Mouse (Mus musculus) hindbrain, postnatal 0 days (tissue): ENCODE measurements around the gene Vps4b. TPM values are rescaled to one million over a fixed set of nuclear protein-coding genes. Genes with fewer than 3 reads are reported as not detected.
A peak's percentile ranks its signal among the peaks of the same experiment; 100 is the strongest.
"Not testable (repeated sequence)": the region's sequence is repeated elsewhere in the genome, so short reads cannot be mapped to it uniquely, and the experiment has no call there.

ENCODE experiments used
- ATAC-seq: fragments of 200-750 bp; cut with Nextera tagmentation; 2 replicates; pipeline ENCODE4 v1.8.0; 2017; ENCODE audit warnings: mild to moderate bottlenecking, moderate TSS enrichment, moderate library complexity
- DNase-seq: peaks from one replicate; pipeline ENCODE4 v3.0.0-alpha.2; 2015; ENCODE audit warnings: low spot score
- H3K27ac ChIP-seq: fragments of 300-500 bp; sonication (generic); 2 replicates; pipeline ENCODE4 v1.5.1; 2014; ENCODE audit warnings: mild to moderate bottlenecking
- H3K27me3 ChIP-seq: fragments of 300-500 bp; sonication (generic); 2 replicates; pipeline ENCODE4 v1.6.1; 2014; ENCODE audit warnings: low read length, mixed read lengths; ENCODE audit not compliant: insufficient read depth
- H3K36me3 ChIP-seq: fragments of 300-500 bp; sonication (generic); 2 replicates; pipeline ENCODE4 v1.6.1; 2014; ENCODE audit warnings: low read length, mixed read lengths; ENCODE audit not compliant: insufficient read depth
- H3K4me1 ChIP-seq: fragments of 300-500 bp; sonication (generic); 2 replicates; pipeline ENCODE4 v1.6.1; 2014; ENCODE audit warnings: antibody characterized with exemption, low read length, mixed read lengths; ENCODE audit not compliant: insufficient read depth
- H3K4me2 ChIP-seq: fragments of 300-500 bp; sonication (generic); 2 replicates; pipeline ENCODE4 v1.6.1; 2014; ENCODE audit warnings: low read depth, mild to moderate bottlenecking, low read length, moderate library complexity, mixed read lengths
- H3K4me3 ChIP-seq: fragments of 300-500 bp; sonication (generic); 2 replicates; pipeline ENCODE4 v1.5.1; 2014; ENCODE audit warnings: low read length
- H3K9ac ChIP-seq: fragments of 300-500 bp; sonication (generic); replicated peaks from 2 replicates; pipeline ENCODE4 v1.6.1; 2014; ENCODE audit warnings: mild to moderate bottlenecking, low read length, moderate library complexity, mixed read lengths
- H3K9me3 ChIP-seq: fragments of 300-500 bp; sonication (generic); 2 replicates; pipeline ENCODE4 v1.6.1; 2016; ENCODE audit warnings: low read length, mixed read lengths
- CTCF ChIP-seq: IDR thresholded peaks from 2 replicates; pipeline ENCODE4 v1.5.1; 2016; ENCODE audit warnings: antibody characterized with exemption, control low read depth, low read depth
- WGBS: fragments of 180-500 bp; shearing (Covaris S2); extraction: QIAGEN DNeasy Blood & Tissue Kit; methylation state at CpG from one replicate; pipeline ENCODE4 v1.1.7; 2014; 5-methylcytosine and 5-hydroxymethylcytosine counted together
- polyA plus RNA-seq: library from polyadenylated mRNA; unstranded; fragments of >200 nt; fragmentation: Nextera tagmentation; extraction: Ambion mirVana; gene quantifications from 2 replicates; pipeline ENCODE4 v1.2.1, GENCODE M21; 2015
- total RNA-seq: library from RNA; depleted of rRNA; stranded (reverse); fragments of >200 nt; gene quantifications from 2 replicates; pipeline ENCODE4 v1.2.3, GENCODE M21; 2014

The Vps4b gene
- total and polyA plus RNA-seq, 2 experiments from 2014 or later: 13.2 to 20.3 TPM

DNA sequence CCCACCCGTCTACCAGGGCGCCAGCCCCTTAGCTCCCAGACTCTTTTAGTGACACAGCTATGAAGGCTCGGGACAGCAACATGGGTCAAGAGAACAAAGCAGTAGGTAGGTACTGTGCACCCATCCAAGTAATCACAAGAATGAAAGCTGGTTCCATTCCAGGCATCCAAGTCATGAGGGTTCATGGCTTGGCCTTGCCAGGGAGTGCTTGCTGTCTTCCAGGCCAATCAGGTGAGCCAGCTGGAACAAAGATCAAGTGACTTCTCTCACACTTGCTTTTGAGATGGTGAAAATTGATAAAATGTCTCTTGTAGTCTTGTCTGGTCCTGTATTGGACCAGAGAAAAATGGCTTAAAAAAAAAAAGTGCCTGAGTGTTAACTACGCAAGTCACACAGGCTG, 55.8 kb downstream of the Vps4b start:
- H3K27me3 ChIP-seq: no peaks in the 10 kb centered on the region
- H3K4me2 ChIP-seq: no peak overlapping the region
- no peak overlapping the region for H3K9ac ChIP-seq
- H3K36me3 ChIP-seq: peaks cover 6% of the 10 kb centered on the region; the same call in 1 of the 2 replicates
- no peaks in the 10 kb centered on the region for H3K9me3 ChIP-seq
- no peaks in the 10 kb centered on the region for H3K4me1 ChIP-seq
- no peak overlapping the region for H3K27ac ChIP-seq
- no peak for DNase-seq
- H3K4me3 ChIP-seq: no peak overlapping the region
- no peak for ATAC-seq
- TF ChIP-seq CTCF: no peak
- WGBS: 97% methylated on average over 4 of the region's 4 CpGs

DNA sequence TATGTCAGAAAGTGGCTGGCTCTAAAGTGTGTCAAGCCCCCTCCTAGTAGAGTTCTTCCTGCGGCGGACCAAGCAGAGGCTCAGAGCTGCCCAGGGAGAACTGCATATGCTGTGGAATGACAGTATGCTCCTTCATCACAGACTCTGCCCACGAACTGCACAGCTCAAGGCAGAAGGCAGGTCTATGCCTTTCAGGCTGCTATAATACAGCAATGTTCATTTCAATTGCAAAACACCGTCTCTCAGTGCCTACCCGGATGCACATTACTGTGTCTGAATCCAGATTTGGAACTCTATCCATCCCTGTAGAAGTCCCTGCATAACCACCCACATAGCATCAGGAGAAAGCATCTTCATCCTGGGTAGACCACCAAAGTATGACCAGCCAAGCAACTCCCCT, 56.7 kb downstream of the Vps4b start:
- Histone ChIP-seq H3K36me3 (peaks cover 6% of the 10 kb centered on the region; the same call in 1 of the 2 replicates), H3K27me3 (no peaks in the 10 kb centered on the region), H3K9ac (no peak overlapping the region), H3K4me1 (no peaks in the 10 kb centered on the region), H3K9me3 (no peaks in the 10 kb centered on the region), H3K27ac (no peak overlapping the region), H3K4me2 (no peak overlapping the region), H3K4me3 (no peak overlapping the region)
- no peak for ATAC-seq
- no peak for TF ChIP-seq CTCF
- 92% methylated on average over 5 of the region's 5 CpGs for WGBS
- no peak for DNase-seq

DNA sequence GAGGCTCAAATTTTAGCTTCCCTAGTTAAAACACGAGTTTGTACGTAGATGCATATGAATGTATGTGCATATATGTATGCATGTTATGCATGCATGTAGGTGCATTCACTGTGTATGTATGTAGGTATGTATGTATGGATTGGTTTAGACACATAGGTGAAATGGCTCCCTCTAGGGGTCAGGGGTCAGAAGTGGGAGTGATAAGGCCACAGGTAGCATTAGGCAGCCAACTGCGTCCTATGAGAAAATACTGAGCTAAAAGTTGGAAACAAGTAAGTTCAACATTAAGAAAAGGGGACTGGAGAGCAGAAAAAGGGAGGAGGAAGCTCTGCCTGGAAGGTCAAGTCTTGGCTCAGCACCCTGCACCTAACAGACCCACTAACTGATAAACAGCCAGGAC, 58.4 kb downstream of the Vps4b start:
- Histone ChIP-seq H3K27ac (no peak overlapping the region), H3K36me3 (peaks cover 9% of the 10 kb centered on the region; the same call in 1 of the 2 replicates), H3K27me3 (no peaks in the 10 kb centered on the region), H3K4me2 (no peak overlapping the region), H3K4me3 (no peak overlapping the region), H3K4me1 (no peaks in the 10 kb centered on the region), H3K9me3 (no peaks in the 10 kb centered on the region), H3K9ac (no peak overlapping the region)
- ATAC-seq: no peak
- 90% methylated on average over 3 of the region's 3 CpGs for WGBS
- TF ChIP-seq CTCF: peak; percentile 56
- peak; percentile 18 for DNase-seq

DNA sequence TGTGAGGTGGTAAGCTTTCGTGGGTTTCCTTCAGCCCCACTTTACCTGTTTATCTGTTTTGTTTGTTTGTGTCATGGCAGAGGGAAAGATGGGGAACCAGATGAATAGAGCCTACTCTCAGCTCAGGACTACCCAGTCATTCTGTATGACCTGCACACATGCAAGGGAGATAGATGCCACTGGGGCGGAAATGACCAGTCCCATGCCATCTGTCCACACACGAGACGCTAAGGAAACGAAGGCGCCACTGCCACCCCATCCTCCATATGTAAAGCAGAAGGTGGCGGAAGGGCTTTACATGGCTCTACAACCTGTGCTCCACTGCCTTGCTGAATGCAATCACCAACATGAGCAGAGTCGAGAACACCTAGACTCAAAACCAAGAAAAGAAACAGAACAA, 60.3 kb downstream of the Vps4b start:
- Histone ChIP-seq H3K9me3 (no peaks in the 10 kb centered on the region), H3K4me1 (no peaks in the 10 kb centered on the region), H3K4me3 (no peak overlapping the region), H3K4me2 (no peak overlapping the region), H3K27me3 (no peaks in the 10 kb centered on the region), H3K9ac (no peak overlapping the region), H3K36me3 (peaks cover 4% of the 10 kb centered on the region; the same call in 1 of the 2 replicates), H3K27ac (no peak overlapping the region)
- TF ChIP-seq CTCF: no peak
- DNase-seq (no peak), ATAC-seq (peak; percentile 38; the same call in 1 of the 2 replicates)
- 87% methylated on average over 8 of the region's 8 CpGs for WGBS

DNA sequence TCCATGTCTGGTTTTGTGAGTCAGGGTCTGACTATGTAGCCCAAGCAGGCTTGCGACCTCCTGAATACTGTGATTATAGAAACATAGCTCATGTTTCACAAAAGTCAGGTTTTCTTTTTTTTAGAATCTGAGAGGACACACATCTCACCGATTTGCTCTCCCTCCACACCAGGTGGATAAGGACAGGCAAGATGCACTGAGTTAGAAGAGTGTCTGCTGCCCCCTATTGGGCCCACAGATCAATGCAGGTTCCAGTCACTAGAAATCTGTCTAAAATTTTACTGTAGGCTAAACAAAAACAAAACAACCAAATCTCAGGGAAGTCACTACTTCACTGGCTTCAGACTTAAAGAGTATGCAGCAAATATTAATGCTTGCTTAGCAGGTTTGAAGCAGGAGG, 60.9 kb downstream of the Vps4b start:
- H3K4me1 ChIP-seq: no peaks in the 10 kb centered on the region
- H3K27ac ChIP-seq: no peak overlapping the region
- H3K4me3 ChIP-seq: no peak overlapping the region
- peak; percentile 77 for TF ChIP-seq CTCF
- no peak overlapping the region for H3K9ac ChIP-seq
- DNase-seq: peak; percentile 72
- no peaks in the 10 kb centered on the region for H3K27me3 ChIP-seq
- H3K4me2 ChIP-seq: no peak overlapping the region
- no peaks in the 10 kb centered on the region for H3K9me3 ChIP-seq
- ATAC-seq: no peak
- H3K36me3 ChIP-seq: peaks cover 4% of the 10 kb centered on the region; the same call in 1 of the 2 replicates
- WGBS: 56% methylated on average over 2 of the region's 2 CpGs

DNA sequence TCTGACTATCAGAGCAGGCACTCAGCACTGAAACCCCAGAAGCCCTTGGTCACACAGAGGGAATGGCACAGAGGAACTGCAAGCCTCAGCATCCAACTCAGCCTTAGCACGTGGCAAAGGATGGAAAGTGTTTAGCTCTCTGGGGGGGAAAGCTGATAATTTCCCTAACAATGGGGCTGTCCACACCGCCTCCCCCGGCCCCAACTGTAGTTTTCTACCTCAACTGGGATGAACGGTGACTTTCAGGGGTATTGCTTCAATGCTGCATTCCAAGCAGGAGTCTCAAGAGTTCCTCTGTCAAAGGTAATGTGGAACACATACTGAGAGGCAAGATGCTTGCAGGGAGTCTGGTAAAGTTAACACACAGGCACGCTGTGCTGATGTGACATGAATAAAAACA, 74.5 kb downstream of the Vps4b start:
- Histone ChIP-seq H3K36me3 (no peaks in the 10 kb centered on the region), H3K4me3 (no peak overlapping the region), H3K4me1 (no peaks in the 10 kb centered on the region), H3K4me2 (no peak overlapping the region), H3K27me3 (no peaks in the 10 kb centered on the region), H3K9me3 (no peaks in the 10 kb centered on the region), H3K9ac (no peak overlapping the region), H3K27ac (no peak overlapping the region)
- WGBS: 12% methylated on average over 5 of the region's 5 CpGs
- DNase-seq (no peak), ATAC-seq (no peak)
- TF ChIP-seq CTCF: no peak

DNA sequence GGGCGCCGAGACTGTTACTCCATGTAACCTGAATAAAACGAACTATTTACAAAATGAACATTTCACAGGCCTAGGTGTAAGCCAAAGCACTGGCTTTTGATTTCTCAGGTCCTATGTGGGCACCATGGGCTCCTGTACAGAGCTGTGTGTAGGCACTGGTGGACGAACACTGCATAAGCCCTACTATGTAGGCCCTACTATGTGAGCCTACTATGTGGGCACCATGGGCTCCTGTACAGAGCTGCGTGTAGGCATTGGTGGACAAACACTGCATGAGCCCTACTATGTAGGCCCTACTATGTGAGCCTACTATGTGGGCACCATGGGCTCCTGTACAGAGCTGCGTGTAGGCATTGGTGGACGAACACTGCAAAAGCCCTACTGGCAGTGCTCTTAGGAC, 78.8 kb downstream of the Vps4b start:
- H3K4me1 ChIP-seq, ATAC-seq: not testable (repeated sequence)

More for the DNA sequence above, 78.8 kb downstream of the Vps4b start:
- not testable (repeated sequence) for H3K4me3 ChIP-seq, DNase-seq, H3K9ac ChIP-seq, H3K4me2 ChIP-seq, H3K36me3 ChIP-seq, H3K27ac ChIP-seq, H3K27me3 ChIP-seq, H3K9me3 ChIP-seq
- 82% methylated on average over 7 of the region's 7 CpGs for WGBS
